In genomic region chr4:70409456-70409855, GRCm38 (mm10) we compare ENCODE assay signal across 8 mouse cellular contexts. TPM values are rescaled to one million over a fixed set of nuclear protein-coding genes. Genes with fewer than 3 reads are reported as not detected.
A peak's percentile ranks its signal among the peaks of the same experiment; 100 is the strongest.
DNase-seq lines count a peak whose midpoint lies in the region; ATAC-seq and TF ChIP-seq lines count a peak whose summit lies in the region.

No protein-coding gene starts in this region.

- ATAC-seq in heart, embryonic 13.5 days (ENCODE audit: extremely low read depth, insufficient number of reproducible peaks, low FRiP score, low TSS enrichment) = no peak
- ATAC-seq in G1E (ENCODE audit: extremely low read depth, insufficient number of reproducible peaks, low FRiP score, poor library complexity, severe bottlenecking) = no peak
- ATAC-seq in forebrain, embryonic 16.5 days = no peak
- no peak for ATAC-seq in liver, postnatal 0 days

- peaks cover 7% of the 10 kb centered on the region; the same call in 1 of the 2 replicates for H3K36me3 ChIP-seq in heart, embryonic 13.5 days
- peaks cover 28% of the 10 kb centered on the region for H3K36me3 ChIP-seq in G1E (replicated peaks)
- no peaks in the 10 kb centered on the region for H3K36me3 ChIP-seq in forebrain, embryonic 16.5 days (ENCODE audit: control insufficient read depth, insufficient read depth)
- H3K36me3 ChIP-seq in liver, postnatal 0 days (replicated peaks; ENCODE audit: insufficient read depth, low read length) = no peaks in the 10 kb centered on the region

- peak overlapping the region; percentile 79 for H3K4me2 ChIP-seq in heart, embryonic 13.5 days
- peak overlapping the region; percentile 55 for H3K4me2 ChIP-seq in forebrain, embryonic 16.5 days (ENCODE audit: low read length)
- H3K4me2 ChIP-seq in liver, postnatal 0 days (ENCODE audit: low read depth, low read length) = peak overlapping the region; percentile 91

- H3K9me3 ChIP-seq in heart, embryonic 13.5 days = no peaks in the 10 kb centered on the region
- no peaks in the 10 kb centered on the region for H3K9me3 ChIP-seq in G1E (replicated peaks)
- no peaks in the 10 kb centered on the region for H3K9me3 ChIP-seq in forebrain, embryonic 16.5 days (ENCODE audit: control insufficient read depth, low read length)
- H3K9me3 ChIP-seq in liver, postnatal 0 days (ENCODE audit: low read length) = no peaks in the 10 kb centered on the region

- intact Hi-C loops in heart, postnatal 36 days (cut with DNase I) = no loop called here

- WGBS in heart, embryonic 13.5 days = 25% methylated on average over 9 of the region's 9 CpGs
- 9% methylated on average over 9 of the region's 9 CpGs for WGBS in forebrain, embryonic 16.5 days
- WGBS in liver, postnatal 0 days (ENCODE audit: insufficient replicate concordance) = 27% methylated on average over 9 of the region's 9 CpGs

- DNase-seq in heart, postnatal 36 days = no peak
- DNase-seq in G1E (ENCODE audit: low spot score) = no peak
- no peak for DNase-seq in liver, postnatal 0 days
- DNase-seq in right cerebral cortex, postnatal 25 days = no peak
- DNase-seq in layer of hippocampus, adult 8-10 months (ENCODE audit: low spot score in 2 of 2) = no peak
- DNase-seq in adrenal gland, postnatal 25 days = no peak

- no peaks in the 10 kb centered on the region for H3K27me3 ChIP-seq in heart, embryonic 13.5 days (replicated peaks)
- H3K27me3 ChIP-seq in G1E (ENCODE audit: insufficient read depth, low read length) = no peaks in the 10 kb centered on the region
- H3K27me3 ChIP-seq in forebrain, embryonic 16.5 days (replicated peaks; ENCODE audit: control insufficient read depth, insufficient read depth, low read length) = no peaks in the 10 kb centered on the region
- H3K27me3 ChIP-seq in liver, postnatal 0 days (ENCODE audit: insufficient read depth, low read length) = no peaks in the 10 kb centered on the region

- H3K4me3 ChIP-seq in heart, embryonic 13.5 days = peak overlapping the region; percentile 91
- peak overlapping the region; percentile 92 for H3K4me3 ChIP-seq in G1E (ENCODE audit: low read depth, low read length)
- H3K4me3 ChIP-seq in forebrain, embryonic 16.5 days (replicated peaks; ENCODE audit: low read length) = peak overlapping the region; percentile 74
- H3K4me3 ChIP-seq in liver, postnatal 0 days (ENCODE audit: low read depth, low read length) = peak overlapping the region; percentile 89

- H3K4me1 ChIP-seq in heart, embryonic 13.5 days = peaks cover 12% of the 10 kb centered on the region
- H3K4me1 ChIP-seq in G1E (ENCODE audit: insufficient read depth, low read depth, low read length) = peaks cover 9% of the 10 kb centered on the region
- H3K4me1 ChIP-seq in forebrain, embryonic 16.5 days (replicated peaks; ENCODE audit: control insufficient read depth, insufficient read depth, low read length) = peaks cover 16% of the 10 kb centered on the region
- H3K4me1 ChIP-seq in liver, postnatal 0 days (ENCODE audit: insufficient read depth) = peaks cover 3% of the 10 kb centered on the region; the same call in 1 of the 2 replicates

- H3K9ac ChIP-seq in heart, embryonic 13.5 days = peak overlapping the region; percentile 93
- peak overlapping the region; percentile 88 for H3K9ac ChIP-seq in forebrain, embryonic 16.5 days (replicated peaks; ENCODE audit: low read depth, low read length)
- peak overlapping the region; percentile 81 for H3K9ac ChIP-seq in liver, postnatal 0 days (replicated peaks)

- H3K27ac ChIP-seq in heart, embryonic 13.5 days (replicated peaks) = no peak overlapping the region
- no peak overlapping the region for H3K27ac ChIP-seq in forebrain, embryonic 16.5 days (ENCODE audit: low read length)
- H3K27ac ChIP-seq in liver, postnatal 0 days (ENCODE audit: low read depth) = no peak overlapping the region

- TF ChIP-seq CTCF in G1E (IDR thresholded peaks at IDR 0.05; ENCODE audit: low read depth, low read length) = no peak
- TF ChIP-seq CTCF in liver, postnatal 0 days (IDR thresholded peaks at IDR 0.05; ENCODE audit: low read depth) = no peak

- TF ChIP-seq EP300 in liver, postnatal 0 days (IDR thresholded peaks at IDR 0.05; ENCODE audit: low read depth) = no peak

RNA-seq across cellular contexts. Expression of gene Cdk5rap2, which starts 0.8 kb away (rescaled TPM):
- polyA plus RNA-seq in heart, embryonic 13.5 days (2015; fragmentation: Nextera tagmentation; extraction: Ambion mirVana) = 8.7 TPM in 2 replicates
- total RNA-seq in heart, postnatal 36 days (2021) = 1 to 10 TPM; 4.4 to 4.8 TPM
- total RNA-seq in G1E (2014; fragmentation: Nextera tagmentation) (23.5 and 39.9 TPM in 2 replicates), G1E (2017) (28.1 and 29.3 TPM in 2 replicates)
- 3.4 and 5.6 TPM in 2 replicates for polyA plus RNA-seq in G1E (2012)
- polyA plus RNA-seq in forebrain, embryonic 16.5 days (2015; fragmentation: Nextera tagmentation; extraction: Ambion mirVana) = 10.9 and 12.5 TPM in 2 replicates
- polyA plus RNA-seq in liver, postnatal 0 days (2015; fragmentation: Nextera tagmentation; extraction: Ambion mirVana) = 3.3 and 3.4 TPM in 2 replicates
- total RNA-seq in layer of hippocampus, adult 8-10 months (2022) = 10 to 100 TPM; 11.7 to 15.8 (median 12.5) TPM
- 37.2 and 49.8 TPM in 2 replicates for total RNA-seq in adrenal gland, postnatal 25 days (2021)
